Mouse (Mus musculus): Measurements from ENCODE around the gene Pdss1. TPM values are rescaled to one million over a fixed set of nuclear protein-coding genes. Genes with fewer than 3 reads are reported as not detected.

Pdss1 gene
- polyA plus RNA-seq (2012; rRNA removed) (7.0 and 8.8 TPM in 2 replicates), polyA plus RNA-seq (2014; fragmentation: Nextera tagmentation; extraction: Ambion mirVana) (14.0 and 15.4 TPM in 2 replicates)

DNA sequence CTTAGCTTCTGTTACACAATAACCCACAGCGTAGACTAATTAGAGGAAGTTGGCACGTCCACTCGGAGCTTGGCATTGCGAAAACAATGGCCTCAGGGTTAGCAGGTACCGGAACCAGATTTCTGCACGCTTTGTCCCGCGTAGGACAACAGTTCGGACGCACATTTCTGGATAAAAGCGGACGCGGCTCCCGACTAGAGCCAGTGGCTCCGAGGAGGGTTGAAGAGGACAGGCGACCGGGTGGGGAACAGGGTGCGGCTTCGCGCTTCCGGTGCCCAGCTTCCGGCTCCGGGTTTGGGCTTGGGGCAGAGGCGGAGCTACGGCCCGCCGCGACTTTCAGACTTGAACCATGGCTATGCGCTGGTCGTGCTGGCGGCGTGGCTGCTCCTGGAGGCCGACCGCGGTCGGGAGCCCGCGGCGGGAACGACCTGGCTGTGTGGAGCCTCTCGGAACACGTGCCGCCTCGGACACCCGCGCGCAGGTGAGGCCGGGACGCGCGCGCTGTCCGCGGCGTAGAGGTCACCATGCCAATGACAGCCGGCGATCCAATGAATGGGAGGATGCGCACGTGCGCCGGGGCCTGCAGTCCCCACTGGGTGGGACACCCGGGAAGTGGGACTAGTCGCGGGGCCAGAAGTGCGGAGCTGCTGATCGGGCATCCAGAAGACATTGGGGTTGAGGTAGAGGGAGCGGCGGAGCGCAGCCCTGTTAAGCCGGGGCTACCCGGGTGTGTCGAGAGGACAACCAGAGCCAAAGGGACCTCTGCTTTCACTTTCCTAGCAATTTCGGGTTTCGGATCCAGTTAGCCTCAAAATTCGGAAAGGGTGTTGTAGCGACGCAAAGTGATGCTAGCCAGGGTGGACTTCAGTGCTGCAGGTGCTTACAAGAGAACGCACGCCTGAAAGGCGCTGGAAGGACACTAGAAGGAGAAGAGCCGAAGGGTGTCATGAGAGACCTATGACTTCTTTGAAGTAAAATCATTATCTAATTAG lies at the start of gene Pdss1:
TSS of gene Pdss1 (plus strand) at position 241 of the 992 bp plus-strand sequence.
- TF ChIP-seq EP300 (IDR thresholded peaks at IDR 0.05; ENCODE audit: low read depth) = peak; percentile 42; the same call in 1 of the 2 replicates
- TF ChIP-seq CTCF (IDR thresholded peaks at IDR 0.05; ENCODE audit: low read depth) = no peak
- ATAC-seq (ENCODE audit: insufficient read depth) (peak; percentile 98), DNase-seq (ENCODE audit: low read depth in 3 of 3, low spot score in 3 of 3) (peak; percentile 79 to 85 (median 81))
- Histone ChIP-seq H3K4me2 (ENCODE audit: low read depth) (peak within 1 kb of the TSS; percentile 83), H3K27me3 (ENCODE audit: control insufficient read depth, insufficient read depth, low read length) (no peaks in the 10 kb centered on the region), H3K27ac (peak within 1 kb of the TSS; percentile 71), H3K4me3 (ENCODE audit: insufficient read depth in 1 of 2, low read depth in 2 of 2, low read length in 2 of 2) (peak within 1 kb of the TSS; percentile 76 to 98), H3K9ac (replicated peaks) (peak within 1 kb of the TSS; percentile 87), H3K4me1 (replicated peaks; ENCODE audit: control insufficient read depth in 2 of 2, insufficient read depth in 2 of 2, low read length in 1 of 2) (peaks cover 5% of the 10 kb centered on the region in 2 experiments), H3K36me3 (replicated peaks; ENCODE audit: control insufficient read depth, insufficient read depth, low read depth) (no peaks in the 10 kb centered on the region), H3K9me3 (ENCODE audit: control insufficient read depth, low read length) (no peaks in the 10 kb centered on the region)
- under 1% methylated on average over 81 of the region's 81 CpGs for WGBS (ENCODE audit: insufficient replicate concordance)

DNA sequence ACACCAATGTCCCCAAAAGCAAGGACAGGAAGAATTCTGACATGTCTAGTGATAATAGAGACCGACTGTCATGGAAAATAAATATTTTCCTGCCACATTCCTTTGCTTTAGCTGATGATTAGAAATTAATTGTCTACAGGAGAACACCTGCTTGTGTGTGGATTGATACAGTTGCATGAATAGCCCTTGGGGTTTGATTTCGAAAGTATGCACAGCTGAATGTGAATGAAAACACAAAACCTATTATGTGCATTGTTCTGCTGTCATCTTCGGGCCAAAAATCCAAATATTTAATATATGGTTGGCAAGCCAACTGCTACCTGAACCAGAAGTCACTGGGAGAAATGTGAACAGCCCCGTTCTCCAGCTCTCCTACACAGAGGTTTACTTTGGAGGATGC lies 43.4 kb upstream of the Pdss1 start:
- TF ChIP-seq EP300 (IDR thresholded peaks at IDR 0.05; ENCODE audit: low read depth) (no peak), CTCF (IDR thresholded peaks at IDR 0.05; ENCODE audit: low read depth) (no peak)
- DNase-seq (ENCODE audit: low read depth in 3 of 3, low spot score in 3 of 3) (no peak), ATAC-seq (ENCODE audit: insufficient read depth) (no peak)
- Histone ChIP-seq H3K36me3 (replicated peaks; ENCODE audit: control insufficient read depth, insufficient read depth, low read depth) (peaks cover 9% of the 10 kb centered on the region; the same call in 1 of the 2 replicates), H3K4me1 (replicated peaks; ENCODE audit: control insufficient read depth in 2 of 2, insufficient read depth in 2 of 2, low read length in 1 of 2) (no peaks in the 10 kb centered on the region), H3K9ac (replicated peaks) (no peak overlapping the region), H3K4me2 (ENCODE audit: low read depth) (no peak overlapping the region), H3K4me3 (ENCODE audit: insufficient read depth in 1 of 2, low read depth in 2 of 2, low read length in 2 of 2) (no peak overlapping the region), H3K27ac (no peak overlapping the region), H3K27me3 (ENCODE audit: control insufficient read depth, insufficient read depth, low read length) (no peaks in the 10 kb centered on the region), H3K9me3 (ENCODE audit: control insufficient read depth, low read length) (no peaks in the 10 kb centered on the region)
- 63% methylated on average over 4 of the region's 4 CpGs for WGBS (ENCODE audit: insufficient replicate concordance)

DNA sequence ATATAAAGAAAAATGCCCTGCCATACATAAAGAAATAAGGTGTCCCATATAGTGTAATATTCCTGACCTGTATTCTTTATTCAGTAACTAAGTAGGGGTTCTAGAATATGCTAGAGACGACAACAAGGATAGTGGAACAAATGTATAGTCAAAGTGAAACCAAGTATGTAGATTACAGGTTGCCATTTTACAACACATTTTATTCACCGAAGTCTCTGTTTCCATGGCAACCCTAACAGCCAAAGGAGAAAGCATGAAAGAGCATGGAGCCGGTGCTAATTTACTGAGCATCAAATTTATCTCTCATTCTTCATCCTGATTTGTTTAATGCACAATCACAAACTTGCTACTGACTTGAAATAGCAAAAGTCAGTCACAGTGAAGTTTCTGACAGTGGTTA lies 37.8 kb upstream of the Pdss1 start:
- no peak for TF ChIP-seq CTCF (IDR thresholded peaks at IDR 0.05; ENCODE audit: low read depth)
- TF ChIP-seq EP300 (IDR thresholded peaks at IDR 0.05; ENCODE audit: low read depth) = no peak
- Histone ChIP-seq H3K4me1 (replicated peaks; ENCODE audit: control insufficient read depth in 2 of 2, insufficient read depth in 2 of 2, low read length in 1 of 2) (no peaks in the 10 kb centered on the region), H3K4me2 (ENCODE audit: low read depth) (no peak overlapping the region), H3K9ac (replicated peaks) (no peak overlapping the region), H3K27me3 (ENCODE audit: control insufficient read depth, insufficient read depth, low read length) (no peaks in the 10 kb centered on the region), H3K36me3 (replicated peaks; ENCODE audit: control insufficient read depth, insufficient read depth, low read depth) (peaks cover 4% of the 10 kb centered on the region; the same call in 1 of the 2 replicates), H3K4me3 (ENCODE audit: insufficient read depth in 1 of 2, low read depth in 2 of 2, low read length in 2 of 2) (no peak overlapping the region), H3K27ac (no peak overlapping the region), H3K9me3 (ENCODE audit: control insufficient read depth, low read length) (no peaks in the 10 kb centered on the region)
- ATAC-seq (ENCODE audit: insufficient read depth) (no peak), DNase-seq (ENCODE audit: low read depth in 3 of 3, low spot score in 3 of 3) (no peak)
- WGBS (ENCODE audit: insufficient replicate concordance) = 80% methylated on average over 3 of the region's 3 CpGs

DNA sequence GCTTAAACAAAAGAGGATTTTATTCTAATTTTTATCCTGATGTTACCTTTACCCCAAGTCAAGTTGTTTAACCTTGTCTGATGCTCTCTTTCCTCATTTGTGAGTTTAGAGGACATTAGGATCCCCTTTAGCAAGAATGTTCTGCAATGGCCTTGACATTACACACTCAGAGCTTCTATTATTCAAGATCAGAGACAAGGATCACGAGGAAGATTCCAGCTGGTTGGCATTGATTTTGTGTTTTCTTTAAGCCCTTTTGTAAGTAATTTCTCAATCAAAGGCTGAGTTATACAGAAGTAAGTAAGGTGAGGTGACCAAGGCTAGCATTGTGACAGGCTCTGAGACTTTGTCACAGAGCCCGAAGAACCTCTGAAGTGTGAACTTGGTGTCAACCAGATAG lies 33.1 kb upstream of the Pdss1 start:
- WGBS (ENCODE audit: insufficient replicate concordance) = 70% methylated on average over 2 of the region's 2 CpGs
- ATAC-seq (ENCODE audit: insufficient read depth) = no peak

More for the DNA sequence above, 33.1 kb upstream of the Pdss1 start:
- Histone ChIP-seq H3K27me3 (ENCODE audit: control insufficient read depth, insufficient read depth, low read length) (no peaks in the 10 kb centered on the region), H3K27ac (no peak overlapping the region), H3K4me1 (replicated peaks; ENCODE audit: control insufficient read depth in 2 of 2, insufficient read depth in 2 of 2, low read length in 1 of 2) (no peaks in the 10 kb centered on the region), H3K4me2 (ENCODE audit: low read depth) (no peak overlapping the region), H3K36me3 (replicated peaks; ENCODE audit: control insufficient read depth, insufficient read depth, low read depth) (no peaks in the 10 kb centered on the region), H3K4me3 (ENCODE audit: insufficient read depth in 1 of 2, low read depth in 2 of 2, low read length in 2 of 2) (no peak overlapping the region), H3K9ac (replicated peaks) (no peak overlapping the region), H3K9me3 (ENCODE audit: control insufficient read depth, low read length) (no peaks in the 10 kb centered on the region)
- TF ChIP-seq CTCF (IDR thresholded peaks at IDR 0.05; ENCODE audit: low read depth) (no peak), EP300 (IDR thresholded peaks at IDR 0.05; ENCODE audit: low read depth) (no peak)
- no peak for DNase-seq (ENCODE audit: low read depth in 3 of 3, low spot score in 3 of 3)
